Mouse (Mus musculus): Measurements from ENCODE around the gene Gna12. TPM values are rescaled to one million over a fixed set of nuclear protein-coding genes. Genes with fewer than 3 reads are reported as not detected.

The Gna12 gene
- total and polyA plus RNA-seq, 2 experiments from 2014 or later: 13.9 to 132 TPM

DNA sequence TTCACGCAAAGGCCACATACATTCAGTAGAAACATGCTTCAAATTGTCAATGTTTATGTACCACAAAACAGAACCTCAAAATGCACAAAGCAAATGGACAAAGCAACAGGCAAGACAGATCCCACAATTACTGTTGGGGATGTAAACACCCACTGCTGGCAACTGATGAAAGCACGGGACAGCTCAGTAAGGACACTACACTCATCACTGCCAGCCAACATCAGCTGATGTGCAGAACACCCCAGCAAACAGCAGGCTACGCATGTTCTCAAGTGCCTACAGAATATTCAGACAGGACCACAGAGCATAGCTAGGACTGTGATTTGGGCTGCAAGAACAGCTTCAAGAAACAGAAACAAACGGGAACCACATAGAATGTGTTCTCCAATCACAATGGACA lies 8.3 kb downstream of the Gna12 start:
- WGBS: 69% methylated on average over 4 of the region's 4 CpGs
- Histone ChIP-seq H3K4me1 (ENCODE audit: control insufficient read depth, insufficient read depth) (peaks cover 67% of the 10 kb centered on the region), H3K27me3 (ENCODE audit: control insufficient read depth, insufficient read depth, low read length) (no peaks in the 10 kb centered on the region), H3K9me3 (replicated peaks; ENCODE audit: control insufficient read depth, low read length) (no peaks in the 10 kb centered on the region), H3K4me3 (ENCODE audit: low read depth, low read length) (no peak overlapping the region), H3K27ac (ENCODE audit: low read depth) (0 out of 2 replicates have a peak overlapping the region, but pooled peaks have one; percentile 22), H3K36me3 (replicated peaks; ENCODE audit: control insufficient read depth, insufficient read depth, low read length) (peaks cover 9% of the 10 kb centered on the region; the same call in 1 of the 2 replicates), H3K9ac (replicated peaks; ENCODE audit: low read depth, low read length) (no peak overlapping the region), H3K4me2 (ENCODE audit: low read depth, low read length) (no peak overlapping the region)
- DNase-seq (ENCODE audit: low spot score) (no peak), ATAC-seq (ENCODE audit: insufficient read depth, low read depth) (peak; percentile 65; the same call in 1 of the 2 replicates)
- TF ChIP-seq CTCF (IDR thresholded peaks at IDR 0.05; ENCODE audit: low read depth) (no peak), EP300 (IDR thresholded peaks at IDR 0.05; ENCODE audit: low read depth) (no peak)

DNA sequence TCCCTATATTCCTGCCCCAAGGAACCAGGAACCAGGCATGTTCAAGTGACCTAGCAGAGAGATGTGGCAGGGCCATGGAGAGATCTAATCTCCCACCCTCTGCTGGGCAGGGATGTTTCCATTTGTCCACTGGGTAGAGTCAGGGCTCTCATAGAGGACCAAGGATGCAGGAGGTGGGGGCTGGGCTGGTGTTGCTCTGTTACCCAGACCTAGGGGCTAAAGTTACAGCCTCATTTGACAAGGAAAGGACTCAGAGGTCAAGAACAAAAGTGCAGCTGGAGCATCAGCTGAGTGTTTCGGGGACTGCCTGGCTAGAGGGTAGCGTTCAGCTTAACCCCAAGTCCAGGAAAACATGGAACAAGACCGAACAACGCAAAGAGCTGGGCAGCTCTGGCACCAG lies 9.7 kb downstream of the Gna12 start:
- Histone ChIP-seq H3K27ac (ENCODE audit: low read depth) (no peak overlapping the region), H3K27me3 (ENCODE audit: control insufficient read depth, insufficient read depth, low read length) (no peaks in the 10 kb centered on the region), H3K9ac (replicated peaks; ENCODE audit: low read depth, low read length) (no peak overlapping the region), H3K4me2 (ENCODE audit: low read depth, low read length) (no peak overlapping the region), H3K9me3 (replicated peaks; ENCODE audit: control insufficient read depth, low read length) (no peaks in the 10 kb centered on the region), H3K4me1 (ENCODE audit: control insufficient read depth, insufficient read depth) (peaks cover 67% of the 10 kb centered on the region), H3K4me3 (ENCODE audit: low read depth, low read length) (no peak overlapping the region), H3K36me3 (replicated peaks; ENCODE audit: control insufficient read depth, insufficient read depth, low read length) (peaks cover 2% of the 10 kb centered on the region; the same call in 1 of the 2 replicates)
- TF ChIP-seq CTCF (IDR thresholded peaks at IDR 0.05; ENCODE audit: low read depth): no peak
- TF ChIP-seq EP300 (IDR thresholded peaks at IDR 0.05; ENCODE audit: low read depth): no peak
- DNase-seq (ENCODE audit: low spot score) (no peak), ATAC-seq (ENCODE audit: insufficient read depth, low read depth) (no peak)
- 95% methylated on average over 4 of the region's 4 CpGs for WGBS

DNA sequence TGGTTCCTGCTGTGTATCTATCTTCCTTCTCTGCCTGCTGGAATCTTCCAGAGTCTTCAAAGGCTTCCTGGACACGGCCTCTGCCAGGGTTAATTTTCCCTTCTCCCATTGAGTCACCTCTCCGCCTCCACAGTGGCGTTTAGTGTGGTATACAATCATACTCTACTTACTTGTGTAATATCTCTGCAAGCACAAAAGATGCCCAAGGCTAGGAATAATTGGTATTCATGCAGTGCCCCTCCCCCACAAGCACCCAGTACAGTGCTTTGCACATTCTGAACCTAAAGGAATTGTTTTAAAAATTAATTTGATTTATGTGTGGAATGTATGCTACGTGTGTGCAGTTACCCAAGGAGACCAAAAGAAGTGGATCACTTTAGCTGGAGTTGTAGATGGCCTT lies 10.6 kb downstream of the Gna12 start:
- DNase-seq (ENCODE audit: low spot score) (no peak), ATAC-seq (ENCODE audit: insufficient read depth, low read depth) (no peak)
- H3K27ac ChIP-seq (ENCODE audit: low read depth): no peak overlapping the region
- H3K9me3 ChIP-seq (replicated peaks; ENCODE audit: control insufficient read depth, low read length): no peaks in the 10 kb centered on the region
- H3K4me2 ChIP-seq (ENCODE audit: low read depth, low read length): no peak overlapping the region
- no peak overlapping the region for H3K4me3 ChIP-seq (ENCODE audit: low read depth, low read length)
- WGBS: 55% methylated on average over 4 of the region's 4 CpGs
- H3K27me3 ChIP-seq (ENCODE audit: control insufficient read depth, insufficient read depth, low read length): no peaks in the 10 kb centered on the region
- TF ChIP-seq CTCF (IDR thresholded peaks at IDR 0.05; ENCODE audit: low read depth) (no peak), EP300 (IDR thresholded peaks at IDR 0.05; ENCODE audit: low read depth) (no peak)
- H3K4me1 ChIP-seq (ENCODE audit: control insufficient read depth, insufficient read depth): peaks cover 73% of the 10 kb centered on the region
- no peaks in the 10 kb centered on the region for H3K36me3 ChIP-seq (replicated peaks; ENCODE audit: control insufficient read depth, insufficient read depth, low read length)
- H3K9ac ChIP-seq (replicated peaks; ENCODE audit: low read depth, low read length): no peak overlapping the region

DNA sequence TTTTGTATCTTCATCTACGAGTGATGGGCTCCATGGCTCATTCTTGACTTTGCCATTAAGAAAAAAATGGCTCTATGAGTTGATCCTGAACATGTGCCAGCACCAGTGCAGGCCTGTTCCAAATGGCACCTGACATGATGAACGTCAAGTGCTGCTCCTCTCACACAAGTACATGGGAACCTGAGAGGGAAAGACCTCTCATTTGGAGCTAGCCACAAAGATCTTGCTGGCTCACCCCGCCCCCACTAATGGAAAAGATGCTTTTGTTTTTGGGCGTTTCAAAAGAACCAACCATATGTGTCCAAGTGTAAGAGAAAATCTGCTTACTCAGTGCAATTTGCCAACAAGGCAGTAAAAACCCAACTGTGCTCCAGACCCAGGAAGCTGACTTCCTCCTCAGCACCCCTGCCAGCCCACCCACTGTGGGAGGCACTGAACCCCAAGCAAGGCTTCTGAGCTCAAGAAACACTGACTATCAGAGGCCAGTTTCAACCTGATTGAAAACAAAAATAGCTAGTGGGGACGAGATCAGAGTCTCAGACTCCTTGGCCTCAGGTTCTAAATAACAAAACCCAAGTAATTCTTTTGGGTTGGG lies 11.7 kb downstream of the Gna12 start:
- WGBS: 77% methylated on average over 5 of the region's 5 CpGs
- no peak for TF ChIP-seq EP300 (IDR thresholded peaks at IDR 0.05; ENCODE audit: low read depth)
- no peak for TF ChIP-seq CTCF (IDR thresholded peaks at IDR 0.05; ENCODE audit: low read depth)
- no peaks in the 10 kb centered on the region for H3K27me3 ChIP-seq (ENCODE audit: control insufficient read depth, insufficient read depth, low read length)
- ATAC-seq (ENCODE audit: insufficient read depth, low read depth): no peak
- H3K36me3 ChIP-seq (replicated peaks; ENCODE audit: control insufficient read depth, insufficient read depth, low read length): no peaks in the 10 kb centered on the region
- no peak overlapping the region for H3K4me2 ChIP-seq (ENCODE audit: low read depth, low read length)
- H3K9ac ChIP-seq (replicated peaks; ENCODE audit: low read depth, low read length): no peak overlapping the region
- peaks cover 80% of the 10 kb centered on the region for H3K4me1 ChIP-seq (ENCODE audit: control insufficient read depth, insufficient read depth)
- no peak for DNase-seq (ENCODE audit: low spot score)
- H3K27ac ChIP-seq (ENCODE audit: low read depth): no peak overlapping the region
- H3K9me3 ChIP-seq (replicated peaks; ENCODE audit: control insufficient read depth, low read length): no peaks in the 10 kb centered on the region
- no peak overlapping the region for H3K4me3 ChIP-seq (ENCODE audit: low read depth, low read length)

DNA sequence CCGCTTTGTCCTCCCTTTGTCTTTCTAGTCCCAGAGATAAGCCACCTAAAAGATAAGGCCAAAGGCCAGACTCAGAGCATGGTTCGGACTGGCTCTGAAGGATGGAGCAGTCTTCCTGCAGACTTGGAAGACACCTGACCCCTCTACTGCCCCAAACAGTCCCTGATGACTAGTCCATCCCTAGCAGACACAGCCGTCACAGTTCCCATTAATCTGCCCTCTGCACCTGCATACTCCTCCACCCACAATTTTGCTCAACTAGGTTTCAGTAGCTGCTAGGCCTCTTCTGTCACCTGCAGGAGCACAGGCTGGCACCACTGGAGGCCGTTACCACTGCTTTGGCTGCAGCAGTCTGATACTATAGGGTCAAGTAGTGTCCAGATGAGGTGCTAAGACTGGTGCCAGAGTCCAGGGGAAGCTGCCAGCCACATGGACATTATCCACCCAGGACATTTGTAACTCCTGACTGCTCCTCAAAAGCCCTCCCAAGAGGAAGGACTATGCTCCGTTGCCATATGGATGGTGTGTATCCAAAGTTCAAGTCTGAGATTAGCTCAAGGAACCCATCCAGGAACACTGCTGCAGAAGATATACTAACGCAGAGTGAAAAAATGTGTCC lies 13.2 kb downstream of the Gna12 start:
- H3K36me3 ChIP-seq (replicated peaks; ENCODE audit: control insufficient read depth, insufficient read depth, low read length): no peaks in the 10 kb centered on the region
- ATAC-seq (ENCODE audit: insufficient read depth, low read depth) (no peak), DNase-seq (ENCODE audit: low spot score) (no peak)
- H3K9ac ChIP-seq (replicated peaks; ENCODE audit: low read depth, low read length): no peak overlapping the region
- TF ChIP-seq EP300 (IDR thresholded peaks at IDR 0.05; ENCODE audit: low read depth) (no peak), CTCF (IDR thresholded peaks at IDR 0.05; ENCODE audit: low read depth) (no peak)
- peaks cover 88% of the 10 kb centered on the region for H3K4me1 ChIP-seq (ENCODE audit: control insufficient read depth, insufficient read depth)
- H3K27me3 ChIP-seq (ENCODE audit: control insufficient read depth, insufficient read depth, low read length): no peaks in the 10 kb centered on the region
- H3K4me2 ChIP-seq (ENCODE audit: low read depth, low read length): no peak overlapping the region
- WGBS: 58% methylated on average over 6 of the region's 6 CpGs
- no peak overlapping the region for H3K27ac ChIP-seq (ENCODE audit: low read depth)
- H3K4me3 ChIP-seq (ENCODE audit: low read depth, low read length): no peak overlapping the region
- H3K9me3 ChIP-seq (replicated peaks; ENCODE audit: control insufficient read depth, low read length): no peaks in the 10 kb centered on the region
